Mouse (Mus musculus) large intestine, adult 2 months (tissue): ENCODE measurements around the gene Dzip1. TPM values are rescaled to one million over a fixed set of nuclear protein-coding genes. Genes with fewer than 3 reads are reported as not detected.

Source experiments
- DNase-seq: peaks from one replicate; pipeline ENCODE4 v3.0.0-alpha.2; 2012; ENCODE audit warnings: low read depth, low spot score
- WGBS: fragments of 180-500 bp; shearing (Covaris S2); methylation state at CpG from one replicate; pipeline ENCODE4 v1.1.7; 2018; 5-methylcytosine and 5-hydroxymethylcytosine counted together
- polyA plus RNA-seq: library from polyadenylated mRNA; depleted of rRNA; stranded (reverse); fragments of >200 nt; gene quantifications from 2 replicates; pipeline ENCODE4 v1.2.3, GENCODE M21; 2012

Dzip1 gene
- polyA plus RNA-seq, 1 experiment: 1.8 TPM

DNA sequence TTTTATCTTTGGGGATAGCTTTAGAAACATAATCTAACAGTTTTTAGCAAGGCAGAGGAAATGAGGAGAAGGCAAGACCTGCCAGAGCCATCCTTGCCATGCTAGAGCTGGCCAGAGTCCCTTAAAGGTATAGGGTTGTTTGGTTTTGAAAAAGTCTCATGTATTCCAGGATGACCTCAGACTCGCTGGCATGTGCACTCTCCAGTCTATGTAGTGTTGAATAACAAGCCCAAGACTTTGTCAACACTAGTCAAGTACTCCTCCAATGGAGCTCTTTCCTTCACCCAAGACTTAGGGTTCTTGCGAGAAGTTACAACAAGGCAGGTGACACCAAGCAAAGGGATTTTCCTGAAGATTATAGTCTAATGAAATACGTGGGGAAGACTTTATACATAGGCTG, 3.3 kb upstream of the Dzip1 start:
- no peak for DNase-seq
- 85% methylated on average over 3 of the region's 3 CpGs for WGBS

DNA sequence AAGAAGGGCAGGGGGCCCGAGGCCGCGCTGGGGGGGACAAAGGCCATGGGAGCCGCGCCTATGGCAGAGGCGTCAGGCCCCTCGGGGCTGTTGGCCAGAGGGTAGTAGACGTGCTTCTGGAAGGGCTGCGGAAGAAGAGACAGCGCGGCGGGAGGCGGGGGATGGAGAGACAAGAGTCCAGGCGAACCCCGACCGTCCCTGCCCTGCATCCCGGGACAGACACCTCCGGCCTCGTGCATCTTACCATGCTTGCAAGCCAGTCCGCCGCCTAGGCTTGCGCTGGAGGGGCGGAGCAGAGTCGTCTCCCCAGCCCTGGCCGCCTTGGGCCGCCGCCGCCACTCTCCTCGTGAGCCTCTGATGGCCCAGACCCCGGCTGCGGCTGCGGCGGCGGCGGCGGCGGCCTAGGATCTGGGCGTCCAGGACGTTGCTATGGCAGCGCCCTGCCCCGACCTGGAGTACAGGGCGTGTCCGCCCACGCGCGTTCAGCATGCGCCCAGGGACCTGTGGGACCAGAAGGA, 2.5 kb downstream of the Dzip1 start:
- WGBS: 12% methylated on average over 47 of the region's 47 CpGs
- DNase-seq: no peak

GRCm38 (mm10) chr14:118922251-118922650, 3.0 kb downstream of the Dzip1 start:
- no peak for DNase-seq
- WGBS: 42% methylated on average over 22 of the region's 22 CpGs

GRCm38 (mm10) chr14:118920654-118921053, 4.6 kb downstream of the Dzip1 start:
- WGBS: 38% methylated on average over 7 of the region's 7 CpGs
- DNase-seq: no peak

DNA sequence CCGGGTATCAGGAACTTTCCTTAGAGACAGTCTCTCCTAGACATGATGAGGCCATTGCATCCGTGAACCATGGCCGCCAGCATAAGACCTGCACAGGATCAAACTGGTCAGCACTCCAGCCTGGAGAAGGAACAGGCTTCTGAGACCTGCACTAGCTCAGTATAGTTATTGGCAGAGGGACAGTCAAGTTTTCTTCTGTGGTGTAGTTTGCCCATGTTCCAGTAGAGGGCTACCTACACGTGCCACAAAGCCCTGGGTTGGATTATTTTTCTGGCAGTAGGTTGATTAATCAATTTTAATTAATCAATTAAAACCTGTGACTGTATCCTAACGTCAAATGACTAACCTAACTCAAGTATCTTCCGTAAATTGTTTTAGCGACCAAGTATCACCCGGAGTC, 6.2 kb downstream of the Dzip1 start:
- no peak for DNase-seq
- WGBS: 57% methylated on average over 8 of the region's 8 CpGs

GRCm38 (mm10) chr14:118913651-118914050, 11.6 kb downstream of the Dzip1 start:
- DNase-seq: no peak
- 89% methylated on average over 5 of the region's 5 CpGs for WGBS

DNA sequence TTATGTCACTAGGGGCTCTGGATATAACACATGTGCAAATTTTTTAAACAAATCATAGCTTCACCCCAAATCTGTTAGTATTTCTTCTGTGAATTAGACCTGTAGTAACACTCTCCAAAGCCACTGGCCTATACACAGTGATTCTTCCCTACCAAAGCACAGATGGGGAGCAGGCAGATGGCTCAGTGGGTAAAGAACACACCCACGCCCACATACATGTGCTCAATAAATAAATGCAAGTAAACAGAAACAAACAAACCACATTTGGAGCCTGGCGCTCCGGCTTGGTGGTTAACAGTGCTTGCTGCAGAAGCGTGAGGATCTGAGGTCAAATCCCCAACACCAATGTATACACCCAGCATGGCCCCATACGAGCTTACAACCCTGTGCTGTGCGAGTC, 13.7 kb downstream of the Dzip1 start:
- 84% methylated on average over 6 of the region's 6 CpGs for WGBS
- no peak for DNase-seq

GRCm38 (mm10) chr14:118910332-118911222, 14.7 kb downstream of the Dzip1 start:
- WGBS: 40% methylated on average over 29 of the region's 29 CpGs
- peak; percentile 51 for DNase-seq

GRCm38 (mm10) chr14:118909872-118910271, 15.4 kb downstream of the Dzip1 start:
- WGBS: 54% methylated on average over 8 of the region's 8 CpGs
- no peak for DNase-seq

GRCm38 (mm10) chr14:118907592-118907991, 17.7 kb downstream of the Dzip1 start:
- no peak for DNase-seq

DNA sequence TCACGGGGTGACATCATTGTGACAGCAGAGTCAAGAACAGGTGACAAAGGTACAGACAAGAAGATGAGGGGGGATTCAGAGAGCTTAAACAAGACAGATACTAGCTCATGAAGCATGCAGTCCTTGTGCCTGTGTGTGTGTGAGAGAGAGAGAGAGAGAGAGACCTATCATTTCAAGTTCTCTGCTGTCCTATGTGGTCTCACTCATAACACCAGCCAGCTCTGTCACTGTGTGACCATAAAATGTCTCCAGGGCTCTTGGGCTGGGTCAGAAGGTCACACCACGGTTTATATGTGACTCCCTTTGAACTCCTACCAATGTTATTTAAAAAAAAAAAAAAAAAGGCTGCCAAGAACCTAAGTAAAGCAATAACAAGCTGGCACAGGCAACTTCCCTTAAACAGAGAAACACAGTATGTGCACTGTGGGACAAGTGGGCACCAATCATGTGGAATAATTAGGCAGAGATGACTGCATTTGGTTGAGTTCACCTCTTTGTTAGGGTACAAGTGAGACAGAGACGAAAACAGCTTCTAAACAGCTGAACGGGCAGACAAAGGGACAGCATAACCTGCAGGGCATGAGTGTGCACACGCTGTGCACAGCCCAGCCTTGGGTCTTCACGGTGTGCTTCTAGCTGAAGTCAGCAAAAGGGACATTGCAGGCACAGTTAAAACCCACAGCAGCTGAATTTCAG, 21.2 kb downstream of the Dzip1 start:
- 29% methylated on average over 6 of the region's 6 CpGs for WGBS
- no peak for DNase-seq

More at GRCm38 (mm10) chr14:118907592-118907991, 17.7 kb downstream of the Dzip1 start:
- WGBS: 45% methylated on average over 8 of the region's 8 CpGs

DNA sequence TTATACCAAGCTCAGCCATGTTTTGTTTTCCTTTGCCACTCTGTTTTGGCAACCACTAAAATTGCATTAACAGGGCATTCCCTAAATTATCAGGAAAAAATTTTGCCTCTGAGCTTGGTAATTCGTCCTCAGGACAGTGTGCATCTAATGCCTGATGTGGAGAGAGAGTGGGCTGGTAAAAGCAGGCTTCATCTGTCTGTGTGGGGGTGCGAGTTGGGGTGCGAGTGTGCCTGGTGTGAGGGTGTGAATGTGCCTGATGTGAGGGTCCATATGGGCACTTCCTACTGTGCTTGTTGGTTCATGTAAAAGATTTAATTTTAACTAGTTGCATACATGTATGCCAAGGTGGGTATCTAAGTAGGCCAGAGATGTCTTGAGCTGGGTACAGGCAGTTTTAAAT, 21.9 kb downstream of the Dzip1 start:
- 88% methylated on average over 3 of the region's 3 CpGs for WGBS
- no peak for DNase-seq

GRCm38 (mm10) chr14:118900911-118901310, 24.3 kb downstream of the Dzip1 start:
- 100% methylated on average over 1 of the region's 1 CpGs for WGBS
- DNase-seq: no peak

DNA sequence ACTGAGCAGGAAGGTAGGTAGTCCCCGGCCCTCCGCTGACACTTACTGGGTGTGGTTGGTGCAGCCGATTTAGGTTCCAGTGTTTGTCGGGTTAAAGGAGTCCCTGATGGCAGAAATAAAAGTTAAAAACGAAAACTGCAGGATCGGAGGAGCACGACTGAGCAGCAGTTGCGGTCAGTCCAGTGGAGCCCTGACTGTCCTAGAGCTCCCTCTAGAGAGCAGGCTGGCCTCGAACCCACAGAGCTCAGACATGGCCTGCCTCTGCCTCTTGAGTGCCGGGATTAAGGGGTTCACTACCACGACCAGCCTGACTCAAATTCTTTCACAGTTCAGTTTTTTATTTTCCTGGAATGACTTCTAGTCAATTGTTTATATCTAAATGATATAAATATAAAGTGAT, 25.3 kb downstream of the Dzip1 start:
- WGBS: 69% methylated on average over 11 of the region's 11 CpGs
- no peak for DNase-seq

DNA sequence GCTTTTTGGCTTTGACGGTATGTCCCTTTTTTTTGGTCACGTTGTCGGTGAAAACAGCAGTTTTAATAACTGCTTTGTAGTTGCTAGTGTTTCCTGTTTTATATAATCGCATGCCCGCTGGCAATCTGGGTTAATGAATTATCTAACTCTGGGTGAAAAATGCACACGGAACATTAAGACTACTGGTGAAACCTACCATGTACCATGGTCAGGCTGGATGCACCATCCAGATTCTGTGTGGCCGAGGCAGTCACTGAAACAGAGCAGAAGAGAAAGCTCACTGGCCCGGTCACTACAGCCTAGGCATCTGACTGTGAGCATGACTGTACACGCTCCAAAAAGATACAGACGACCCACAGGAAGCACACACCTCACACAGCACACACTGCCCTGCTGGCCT, 29.6 kb downstream of the Dzip1 start:
- WGBS: 68% methylated on average over 10 of the region's 10 CpGs
- no peak for DNase-seq

DNA sequence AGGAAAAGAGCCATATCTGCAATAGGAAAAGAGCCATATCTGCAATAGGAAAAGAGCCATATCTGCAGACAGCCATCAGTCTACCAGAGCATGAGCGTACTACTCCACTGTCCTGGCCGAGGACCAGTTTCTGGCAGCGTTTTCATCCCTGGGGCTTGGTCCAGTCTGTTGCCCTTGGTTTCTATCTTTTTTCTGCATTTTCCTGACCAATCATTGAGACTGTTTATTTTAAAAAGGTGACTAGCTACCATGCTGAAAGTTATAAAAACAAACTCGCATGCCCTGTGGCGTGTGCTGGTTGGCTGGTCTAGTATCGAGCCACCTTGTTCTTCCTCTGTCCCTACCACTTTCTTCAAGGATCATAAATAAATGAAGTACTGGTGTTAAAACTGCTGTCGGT, 30.0 kb downstream of the Dzip1 start:
- DNase-seq: no peak
- 86% methylated on average over 7 of the region's 7 CpGs for WGBS

DNA sequence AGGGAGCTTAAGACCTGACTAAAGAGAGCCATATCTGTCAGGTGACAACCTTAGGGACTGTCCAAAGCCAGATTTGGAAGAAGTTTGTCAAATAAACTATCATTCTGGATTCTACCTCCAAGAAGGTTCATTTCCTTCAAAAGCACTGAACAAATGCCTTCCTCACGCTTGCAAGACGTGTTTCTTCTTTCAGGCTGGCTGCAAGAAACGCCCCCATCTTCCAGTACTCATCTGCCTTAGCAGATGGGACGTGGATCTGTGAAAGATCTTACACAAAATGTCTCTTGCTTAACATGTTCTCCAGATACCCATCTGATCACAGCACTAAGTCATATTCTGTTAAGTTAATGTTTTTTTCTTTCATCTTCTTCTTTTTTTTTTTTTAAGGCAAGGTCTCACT, 35.2 kb downstream of the Dzip1 start:
- WGBS: 88% methylated on average over 4 of the region's 4 CpGs
- no peak for DNase-seq

- DNase-seq: no peak
- 52% methylated on average over 7 of the region's 7 CpGs for WGBS
Measured at GRCm38 (mm10) chr14:118884250-118884556, 41.1 kb downstream of the Dzip1 start.

GRCm38 (mm10) chr14:118883344-118884249, 41.7 kb downstream of the Dzip1 start:
- DNase-seq: no peak
- WGBS: 50% methylated on average over 18 of the region's 18 CpGs

DNA sequence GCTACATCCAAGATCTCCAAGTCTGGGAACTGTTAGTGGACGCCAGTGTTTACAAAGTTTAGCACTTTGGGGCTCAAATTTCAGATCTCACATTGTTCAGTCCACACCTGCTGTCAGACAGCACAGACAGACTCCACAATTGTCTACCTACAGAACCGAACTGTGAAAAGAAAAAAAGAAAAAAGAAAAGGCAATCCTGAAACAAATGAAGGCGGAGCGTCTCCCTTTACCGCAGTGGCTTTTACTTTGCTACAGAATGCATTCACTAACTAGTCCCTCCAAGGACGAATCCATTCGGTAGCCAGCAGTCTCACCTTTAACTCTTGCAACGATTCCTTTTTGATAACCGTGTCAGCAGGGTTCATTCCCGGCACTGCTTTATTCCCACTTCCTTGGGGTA, 44.6 kb downstream of the Dzip1 start:
- WGBS: 66% methylated on average over 10 of the region's 10 CpGs

More for the DNA sequence above, 44.6 kb downstream of the Dzip1 start:
- DNase-seq: no peak
